Mouse (Mus musculus) neural tube, embryonic 14.5 days (tissue): Measurements from ENCODE around the gene Ovgp1. TPM values are rescaled to one million over a fixed set of nuclear protein-coding genes. Genes with fewer than 3 reads are reported as not detected.

Experiments
- ATAC-seq: fragments of 200-750 bp; cut with Nextera tagmentation; 2 replicates; pipeline ENCODE4 v1.8.0; 2017; ENCODE audit warnings: low read depth, mild to moderate bottlenecking, moderate TSS enrichment, moderate library complexity
- H3K27ac ChIP-seq: fragments of 300-500 bp; sonication (generic); 2 replicates; pipeline ENCODE4 v1.5.1; 2014; ENCODE audit warnings: low read depth, mild to moderate bottlenecking, control low read depth, low read length, moderate library complexity, mixed read lengths
- H3K27me3 ChIP-seq: fragments of 300-500 bp; sonication (generic); 2 replicates; pipeline ENCODE4 v1.6.1; 2014; ENCODE audit warnings: low read length; ENCODE audit not compliant: control insufficient read depth, insufficient read depth
- H3K36me3 ChIP-seq: fragments of 300-500 bp; sonication (generic); 2 replicates; pipeline ENCODE4 v1.6.1; 2014; ENCODE audit warnings: low read length, mixed read lengths; ENCODE audit not compliant: control insufficient read depth, insufficient read depth
- H3K4me1 ChIP-seq: fragments of 300-500 bp; sonication (generic); 2 replicates; pipeline ENCODE4 v1.6.1; 2014; ENCODE audit warnings: low read length; ENCODE audit not compliant: control insufficient read depth, insufficient read depth
- H3K4me2 ChIP-seq: fragments of 300-500 bp; sonication (generic); 2 replicates; pipeline ENCODE4 v1.6.1; 2014; ENCODE audit warnings: mild to moderate bottlenecking, low read depth, low read length, control low read depth
- H3K4me3 ChIP-seq: fragments of 300-500 bp; sonication (generic); 2 replicates; pipeline ENCODE4 v1.5.1; 2014; ENCODE audit warnings: low read depth, low read length, control low read depth, mixed read lengths
- H3K9ac ChIP-seq: fragments of 300-500 bp; sonication (generic); replicated peaks from 2 replicates; pipeline ENCODE4 v1.6.1; 2014; ENCODE audit warnings: low read depth, mild to moderate bottlenecking, control low read depth, low read length, mixed read lengths
- H3K9me3 ChIP-seq: fragments of 300-500 bp; sonication (generic); 2 replicates; pipeline ENCODE4 v1.6.1; 2016; ENCODE audit warnings: low read length; ENCODE audit not compliant: control insufficient read depth
- WGBS: fragments of 180-500 bp; shearing (Covaris S2); extraction: QIAGEN DNeasy Blood & Tissue Kit; methylation state at CpG from one replicate; pipeline ENCODE4 v1.1.7; 2014; 5-methylcytosine and 5-hydroxymethylcytosine counted together
- polyA plus RNA-seq: library from polyadenylated mRNA; unstranded; fragments of >200 nt; fragmentation: Nextera tagmentation; extraction: Ambion mirVana; gene quantifications from 2 replicates; pipeline ENCODE4 v1.2.1, GENCODE M21; 2014

The Ovgp1 gene
- polyA plus RNA-seq = 5.9 and 7.0 TPM in 2 replicates

GRCm38 (mm10) chr3:105973411-105973810 is at the start of gene Ovgp1:
TSS of gene Ovgp1 (plus strand) at chr3:105973711.
- no peak for ATAC-seq
- Histone ChIP-seq H3K4me3 (no peak within 1 kb of the TSS), H3K9ac (no peak within 1 kb of the TSS), H3K9me3 (no peaks in the 10 kb centered on the region), H3K4me1 (no peaks in the 10 kb centered on the region), H3K36me3 (peaks cover 14% of the 10 kb centered on the region), H3K27me3 (no peaks in the 10 kb centered on the region), H3K27ac (no peak within 1 kb of the TSS), H3K4me2 (no peak within 1 kb of the TSS)
- WGBS = 68% methylated on average over 3 of the region's 3 CpGs

- no peaks in the 10 kb centered on the region for H3K27me3 ChIP-seq
- WGBS = 86% methylated on average over 9 of the region's 9 CpGs
- no peak overlapping the region for H3K9ac ChIP-seq
- H3K9me3 ChIP-seq = no peaks in the 10 kb centered on the region
- H3K36me3 ChIP-seq = no peaks in the 10 kb centered on the region
- no peaks in the 10 kb centered on the region for H3K4me1 ChIP-seq
- H3K27ac ChIP-seq = no peak overlapping the region
- no peak for ATAC-seq
- no peak overlapping the region for H3K4me2 ChIP-seq
- no peak overlapping the region for H3K4me3 ChIP-seq
Observed at GRCm38 (mm10) chr3:105924616-105925015, 48.9 kb upstream of the Ovgp1 start.

GRCm38 (mm10) chr3:105927561-105928194 is 45.8 kb upstream of the Ovgp1 start:
- no peak for ATAC-seq
- Histone ChIP-seq H3K27me3 (no peaks in the 10 kb centered on the region), H3K4me1 (no peaks in the 10 kb centered on the region), H3K36me3 (no peaks in the 10 kb centered on the region), H3K9me3 (no peaks in the 10 kb centered on the region), H3K9ac (no peak overlapping the region), H3K4me2 (no peak overlapping the region), H3K27ac (no peak overlapping the region), H3K4me3 (no peak overlapping the region)
- WGBS = 61% methylated on average over 7 of the region's 7 CpGs

GRCm38 (mm10) chr3:105928195-105928569 is 45.3 kb upstream of the Ovgp1 start:
- Histone ChIP-seq H3K27ac (no peak overlapping the region), H3K9ac (no peak overlapping the region), H3K27me3 (no peaks in the 10 kb centered on the region), H3K4me3 (no peak overlapping the region), H3K36me3 (no peaks in the 10 kb centered on the region), H3K4me2 (no peak overlapping the region), H3K9me3 (no peaks in the 10 kb centered on the region), H3K4me1 (no peaks in the 10 kb centered on the region)
- ATAC-seq = no peak
- 93% methylated on average over 3 of the region's 3 CpGs for WGBS

GRCm38 (mm10) chr3:105928781-105929180 is 44.7 kb upstream of the Ovgp1 start:
- ATAC-seq = no peak
- Histone ChIP-seq H3K4me1 (no peaks in the 10 kb centered on the region), H3K9ac (no peak overlapping the region), H3K4me3 (no peak overlapping the region), H3K9me3 (no peaks in the 10 kb centered on the region), H3K27me3 (no peaks in the 10 kb centered on the region), H3K36me3 (no peaks in the 10 kb centered on the region), H3K27ac (no peak overlapping the region), H3K4me2 (no peak overlapping the region)
- WGBS = 89% methylated on average over 6 of the region's 6 CpGs

- ATAC-seq = no peak
- H3K27me3 ChIP-seq = no peaks in the 10 kb centered on the region
Observed at GRCm38 (mm10) chr3:105929821-105930220, 43.7 kb upstream of the Ovgp1 start.

GRCm38 (mm10) chr3:105931095-105931494 is 42.4 kb upstream of the Ovgp1 start:
- Histone ChIP-seq H3K9ac (no peak overlapping the region), H3K36me3 (no peaks in the 10 kb centered on the region), H3K4me1 (no peaks in the 10 kb centered on the region), H3K27ac (no peak overlapping the region), H3K4me3 (no peak overlapping the region), H3K9me3 (no peaks in the 10 kb centered on the region), H3K4me2 (no peak overlapping the region), H3K27me3 (no peaks in the 10 kb centered on the region)
- no peak for ATAC-seq
- 96% methylated on average over 2 of the region's 2 CpGs for WGBS

More at GRCm38 (mm10) chr3:105929821-105930220, 43.7 kb upstream of the Ovgp1 start:
- no peaks in the 10 kb centered on the region for H3K4me1 ChIP-seq
- 87% methylated on average over 7 of the region's 7 CpGs for WGBS
- no peak overlapping the region for H3K4me2 ChIP-seq
- H3K9me3 ChIP-seq = no peaks in the 10 kb centered on the region
- no peak overlapping the region for H3K27ac ChIP-seq
- no peak overlapping the region for H3K9ac ChIP-seq
- no peak overlapping the region for H3K4me3 ChIP-seq
- H3K36me3 ChIP-seq = no peaks in the 10 kb centered on the region

GRCm38 (mm10) chr3:105932240-105933071 is 41.1 kb upstream of the Ovgp1 start, which contains the start of gene I830077J02Rik:
TSS of gene I830077J02Rik (minus strand) at chr3:105932664.
- Histone ChIP-seq H3K9me3 (no peaks in the 10 kb centered on the region), H3K4me1 (no peaks in the 10 kb centered on the region), H3K4me2 (no peak within 1 kb of the TSS), H3K4me3 (no peak within 1 kb of the TSS), H3K27me3 (no peaks in the 10 kb centered on the region), H3K9ac (no peak within 1 kb of the TSS), H3K36me3 (no peaks in the 10 kb centered on the region), H3K27ac (no peak within 1 kb of the TSS)
- ATAC-seq = no peak
- 86% methylated on average over 8 of the region's 8 CpGs for WGBS

- H3K27ac ChIP-seq = no peak overlapping the region
- H3K4me3 ChIP-seq = no peak overlapping the region
- no peaks in the 10 kb centered on the region for H3K36me3 ChIP-seq
- H3K9ac ChIP-seq = no peak overlapping the region
- no peaks in the 10 kb centered on the region for H3K27me3 ChIP-seq
- H3K4me2 ChIP-seq = no peak overlapping the region
- H3K9me3 ChIP-seq = no peaks in the 10 kb centered on the region
- ATAC-seq = no peak
- 96% methylated on average over 6 of the region's 6 CpGs for WGBS
- H3K4me1 ChIP-seq = no peaks in the 10 kb centered on the region
Observed at GRCm38 (mm10) chr3:105933926-105934325, 39.6 kb upstream of the Ovgp1 start.
